Mouse (Mus musculus): ENCODE data around the gene Nxf1. TPM values are rescaled to one million over a fixed set of nuclear protein-coding genes. Genes with fewer than 3 reads are reported as not detected.

The Nxf1 gene
- polyA plus RNA-seq, 1 experiment from 2014 or later, result 57.5 TPM

- Histone ChIP-seq H3K27me3 (ENCODE audit: control insufficient read depth, insufficient read depth, low read length) (no peaks in the 10 kb centered on the region), H3K9me3 (ENCODE audit: control insufficient read depth, low read length) (no peaks in the 10 kb centered on the region), H3K9ac (ENCODE audit: low read length) (peak within 1 kb of the TSS; percentile 89), H3K27ac (replicated peaks) (peak within 1 kb of the TSS; percentile 98), H3K36me3 (ENCODE audit: control insufficient read depth, insufficient read depth, low read length) (peaks cover 6% of the 10 kb centered on the region; the same call in 1 of the 2 replicates), H3K4me1 (replicated peaks; ENCODE audit: control insufficient read depth, insufficient read depth) (no peaks in the 10 kb centered on the region), H3K4me3 (ENCODE audit: low read depth, low read length) (peak within 1 kb of the TSS; percentile 66), H3K4me2 (replicated peaks; ENCODE audit: low read depth) (peak within 1 kb of the TSS; percentile 59)
- WGBS, result under 1% methylated on average over 50 of the region's 50 CpGs
- ATAC-seq (ENCODE audit: low FRiP score, low TSS enrichment) (peak; percentile 98), DNase-seq (ENCODE audit: low spot score) (peak; percentile 97)
- no peak for TF ChIP-seq EP300 (optimal IDR thresholded peaks at IDR 0.05)
- TF ChIP-seq CTCF (IDR thresholded peaks at IDR 0.05; ENCODE audit: low read depth), result no peak
Observed at GRCm38 (mm10) chr19:8722907-8723573, 33.8 kb upstream of the Nxf1 start, which contains the start of gene Slc3a2. Slc3a2 (minus strand) TSS chr19:8723369.

- under 1% methylated on average over 20 of the region's 20 CpGs for WGBS
- Histone ChIP-seq H3K4me2 (replicated peaks; ENCODE audit: low read depth) (peak overlapping the region; percentile 54), H3K36me3 (ENCODE audit: control insufficient read depth, insufficient read depth, low read length) (peaks cover 6% of the 10 kb centered on the region; the same call in 1 of the 2 replicates), H3K9ac (ENCODE audit: low read length) (peak overlapping the region; percentile 89), H3K4me3 (ENCODE audit: low read depth, low read length) (peak overlapping the region; percentile 66), H3K27me3 (ENCODE audit: control insufficient read depth, insufficient read depth, low read length) (no peaks in the 10 kb centered on the region), H3K4me1 (replicated peaks; ENCODE audit: control insufficient read depth, insufficient read depth) (no peaks in the 10 kb centered on the region), H3K27ac (replicated peaks) (peak overlapping the region; percentile 85), H3K9me3 (ENCODE audit: control insufficient read depth, low read length) (no peaks in the 10 kb centered on the region)
- no peak for TF ChIP-seq CTCF (IDR thresholded peaks at IDR 0.05; ENCODE audit: low read depth)
- peak; percentile 80 for TF ChIP-seq EP300 (optimal IDR thresholded peaks at IDR 0.05)
- DNase-seq (ENCODE audit: low spot score) (peak; percentile 31), ATAC-seq (ENCODE audit: low FRiP score, low TSS enrichment) (no peak)
Observed at GRCm38 (mm10) chr19:8723574-8724346, 33.1 kb upstream of the Nxf1 start.

- no peaks in the 10 kb centered on the region for H3K4me1 ChIP-seq (replicated peaks; ENCODE audit: control insufficient read depth, insufficient read depth)
- no peak overlapping the region for H3K27ac ChIP-seq (replicated peaks)
Observed at GRCm38 (mm10) chr19:8724392-8724791, 32.5 kb upstream of the Nxf1 start.

GRCm38 (mm10) chr19:8725081-8725613 lies 31.7 kb upstream of the Nxf1 start:
- Histone ChIP-seq H3K9me3 (ENCODE audit: control insufficient read depth, low read length) (no peaks in the 10 kb centered on the region), H3K4me1 (replicated peaks; ENCODE audit: control insufficient read depth, insufficient read depth) (no peaks in the 10 kb centered on the region), H3K27me3 (ENCODE audit: control insufficient read depth, insufficient read depth, low read length) (no peaks in the 10 kb centered on the region), H3K4me3 (ENCODE audit: low read depth, low read length) (peak overlapping the region; percentile 66; the same call in 1 of the 2 replicates), H3K4me2 (replicated peaks; ENCODE audit: low read depth) (peak overlapping the region; percentile 54), H3K27ac (replicated peaks) (no peak overlapping the region), H3K9ac (ENCODE audit: low read length) (peak overlapping the region; percentile 89; the same call in 1 of the 2 replicates), H3K36me3 (ENCODE audit: control insufficient read depth, insufficient read depth, low read length) (peaks cover 6% of the 10 kb centered on the region; the same call in 1 of the 2 replicates)
- WGBS, result 27% methylated on average over 4 of the region's 4 CpGs
- no peak for DNase-seq (ENCODE audit: low spot score)
- ATAC-seq (ENCODE audit: low FRiP score, low TSS enrichment), result no peak
- TF ChIP-seq CTCF (IDR thresholded peaks at IDR 0.05; ENCODE audit: low read depth), result no peak

More at GRCm38 (mm10) chr19:8724392-8724791, 32.5 kb upstream of the Nxf1 start:
- WGBS, result 4% methylated on average over 2 of the region's 2 CpGs
- TF ChIP-seq EP300 (optimal IDR thresholded peaks at IDR 0.05) (no peak), CTCF (IDR thresholded peaks at IDR 0.05; ENCODE audit: low read depth) (no peak)
- Histone ChIP-seq H3K36me3 (ENCODE audit: control insufficient read depth, insufficient read depth, low read length) (peaks cover 6% of the 10 kb centered on the region; the same call in 1 of the 2 replicates), H3K4me3 (ENCODE audit: low read depth, low read length) (peak overlapping the region; percentile 66), H3K9me3 (ENCODE audit: control insufficient read depth, low read length) (no peaks in the 10 kb centered on the region), H3K9ac (ENCODE audit: low read length) (peak overlapping the region; percentile 89), H3K27me3 (ENCODE audit: control insufficient read depth, insufficient read depth, low read length) (no peaks in the 10 kb centered on the region), H3K4me2 (replicated peaks; ENCODE audit: low read depth) (peak overlapping the region; percentile 54)
- no peak for ATAC-seq (ENCODE audit: low FRiP score, low TSS enrichment)
- DNase-seq (ENCODE audit: low spot score), result no peak

- no peaks in the 10 kb centered on the region for H3K4me1 ChIP-seq (replicated peaks; ENCODE audit: control insufficient read depth, insufficient read depth)
- TF ChIP-seq EP300 (optimal IDR thresholded peaks at IDR 0.05), result no peak
- TF ChIP-seq CTCF (IDR thresholded peaks at IDR 0.05; ENCODE audit: low read depth), result no peak
- no peaks in the 10 kb centered on the region for H3K27me3 ChIP-seq (ENCODE audit: control insufficient read depth, insufficient read depth, low read length)
- H3K9me3 ChIP-seq (ENCODE audit: control insufficient read depth, low read length), result no peaks in the 10 kb centered on the region
- DNase-seq (ENCODE audit: low spot score) (no peak), ATAC-seq (ENCODE audit: low FRiP score, low TSS enrichment) (no peak)
- no peak overlapping the region for H3K4me2 ChIP-seq (replicated peaks; ENCODE audit: low read depth)
- no peak overlapping the region for H3K27ac ChIP-seq (replicated peaks)
- no peak overlapping the region for H3K9ac ChIP-seq (ENCODE audit: low read length)
- H3K36me3 ChIP-seq (ENCODE audit: control insufficient read depth, insufficient read depth, low read length), result peaks cover 6% of the 10 kb centered on the region; the same call in 1 of the 2 replicates
- H3K4me3 ChIP-seq (ENCODE audit: low read depth, low read length), result no peak overlapping the region
- WGBS, result 29% methylated on average over 3 of the region's 3 CpGs
Observed at GRCm38 (mm10) chr19:8726609-8727390, 30.1 kb upstream of the Nxf1 start.

All from stomach, postnatal 0 days (tissue).